Mouse (Mus musculus) kidney, adult 11 months (tissue): ENCODE measurements around the gene Emc1.

Experiments
- DNase-seq: peaks from one replicate; pipeline ENCODE4 v3.0.0; 2022

The Emc1 gene

GRCm38 (mm10) chr4:139351931-139352711 is at the start of gene Emc1, which contains the start of the genes Mrto4 and Ubr4:
Gene Emc1, plus strand, starts transcription at chr4:139352587.
Gene Mrto4, minus strand, starts transcription at chr4:139352576.
Gene Ubr4, plus strand, starts transcription at chr4:139352609.
- peak; percentile 82 for DNase-seq

DNA sequence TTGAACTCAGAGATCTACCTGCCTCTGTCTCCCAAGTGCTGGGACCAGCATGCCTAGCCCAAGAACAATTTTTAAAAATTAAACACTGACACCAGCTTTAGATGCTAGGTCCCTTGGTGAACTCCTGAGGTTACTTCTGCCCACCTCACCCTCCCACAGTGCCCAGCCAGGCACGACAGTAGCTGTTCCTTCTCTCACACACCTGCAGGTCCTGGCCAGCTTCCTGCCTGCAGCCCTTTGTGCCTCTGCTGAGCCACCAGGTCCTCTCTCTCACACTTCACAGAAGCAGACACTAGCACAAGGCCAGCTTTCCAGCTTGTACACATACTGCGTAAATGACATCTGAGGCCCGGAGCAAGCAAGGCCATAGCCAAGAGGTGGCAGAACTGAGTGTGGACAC is 46.9 kb upstream of the Emc1 start:
- no peak for DNase-seq

DNA sequence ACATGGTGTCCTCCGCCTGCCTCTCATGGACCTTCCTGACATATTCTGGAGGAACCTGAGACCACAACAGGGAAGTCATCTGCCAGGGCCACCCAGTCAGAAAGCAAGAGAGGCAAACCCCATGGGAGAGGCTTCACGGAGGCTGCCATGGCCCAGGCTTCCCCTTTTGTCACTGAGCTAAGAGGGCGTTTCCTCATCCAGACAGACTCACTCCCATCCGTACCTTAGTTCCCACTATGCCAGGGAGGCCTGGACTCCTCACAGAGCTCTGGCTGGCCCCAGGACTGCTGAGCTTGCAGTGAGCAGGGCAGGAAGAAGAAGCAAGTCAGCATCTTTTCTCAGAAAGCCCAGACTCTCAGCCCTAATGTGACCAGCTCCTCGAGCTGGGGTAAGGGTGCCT is 44.5 kb upstream of the Emc1 start:
- DNase-seq = peak; percentile 70

- DNase-seq = no peak
Observed at GRCm38 (mm10) chr4:139309651-139310050, 42.7 kb upstream of the Emc1 start.

- peak; percentile 95 for DNase-seq
Observed at GRCm38 (mm10) chr4:139310171-139310898, 42.1 kb upstream of the Emc1 start, which contains the start of the genes Pqlc2 and Akr7a5. Gene Pqlc2, minus strand, starts transcription at chr4:139310708. Gene Akr7a5, plus strand, starts transcription at chr4:139310744.

DNA sequence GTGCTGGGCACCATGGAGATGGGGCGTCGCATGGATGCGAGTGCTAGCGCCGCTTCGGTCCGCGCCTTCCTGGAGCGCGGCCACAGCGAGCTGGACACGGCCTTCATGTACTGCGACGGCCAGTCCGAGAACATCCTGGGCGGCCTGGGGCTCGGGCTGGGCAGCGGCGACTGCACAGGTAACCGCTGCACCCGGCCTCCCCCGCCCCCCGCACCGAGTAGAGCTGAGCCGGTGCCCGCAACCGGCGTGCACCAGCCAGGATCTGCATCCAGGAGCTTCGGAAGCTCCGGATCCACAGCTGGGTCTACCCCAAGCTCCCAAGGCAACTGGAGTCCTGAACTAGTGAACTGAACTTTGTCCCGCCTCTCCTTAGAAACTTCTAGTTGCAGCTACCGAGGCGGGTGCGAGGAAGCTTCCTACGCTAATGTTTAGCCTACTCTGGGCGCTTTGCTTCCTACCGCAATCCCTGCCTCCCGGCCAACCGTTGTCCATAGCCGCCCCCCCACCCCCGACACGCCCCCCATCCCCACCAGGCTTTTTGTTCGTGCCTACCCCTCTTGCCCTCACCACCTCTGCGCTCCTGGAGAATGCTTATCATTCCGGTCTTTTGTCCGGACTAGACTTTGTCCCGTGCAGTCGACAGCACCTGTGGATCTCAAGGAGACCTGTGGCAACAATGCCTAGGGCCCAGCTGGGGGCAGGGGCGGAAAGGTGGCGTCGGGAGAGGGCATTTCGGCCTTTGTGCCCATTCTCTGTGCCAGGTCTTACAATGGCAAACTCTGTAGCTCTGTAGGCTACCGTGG is 41.3 kb upstream of the Emc1 start:
- peak; percentile 67 for DNase-seq

- DNase-seq = no peak
Observed at GRCm38 (mm10) chr4:139311707-139312106, 40.7 kb upstream of the Emc1 start.

DNA sequence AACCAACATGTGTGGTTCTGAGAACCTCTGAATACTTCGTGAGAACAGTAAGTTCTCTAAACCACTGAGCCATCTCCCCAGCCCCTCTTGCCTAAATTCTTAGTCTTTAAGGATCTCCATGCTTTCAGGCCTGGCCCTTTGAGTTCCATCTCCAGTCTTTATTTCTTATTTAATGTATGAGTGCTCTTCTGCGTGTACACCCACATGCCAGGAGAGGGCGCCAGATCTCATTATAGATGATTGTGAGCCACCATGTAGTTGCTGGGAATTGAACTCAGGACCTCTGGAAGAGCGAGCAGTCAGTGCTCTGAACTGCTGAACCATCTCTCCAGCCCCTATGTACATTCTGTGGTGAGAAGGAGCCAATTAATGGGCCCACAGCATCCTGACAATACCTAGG is 39.8 kb upstream of the Emc1 start:
- DNase-seq = no peak

GRCm38 (mm10) chr4:139318449-139318848 is 33.9 kb upstream of the Emc1 start:
- no peak for DNase-seq

GRCm38 (mm10) chr4:139319740-139320139 is 32.6 kb upstream of the Emc1 start:
- no peak for DNase-seq

GRCm38 (mm10) chr4:139330605-139331004 is 21.8 kb upstream of the Emc1 start:
- peak; percentile 83 for DNase-seq

DNA sequence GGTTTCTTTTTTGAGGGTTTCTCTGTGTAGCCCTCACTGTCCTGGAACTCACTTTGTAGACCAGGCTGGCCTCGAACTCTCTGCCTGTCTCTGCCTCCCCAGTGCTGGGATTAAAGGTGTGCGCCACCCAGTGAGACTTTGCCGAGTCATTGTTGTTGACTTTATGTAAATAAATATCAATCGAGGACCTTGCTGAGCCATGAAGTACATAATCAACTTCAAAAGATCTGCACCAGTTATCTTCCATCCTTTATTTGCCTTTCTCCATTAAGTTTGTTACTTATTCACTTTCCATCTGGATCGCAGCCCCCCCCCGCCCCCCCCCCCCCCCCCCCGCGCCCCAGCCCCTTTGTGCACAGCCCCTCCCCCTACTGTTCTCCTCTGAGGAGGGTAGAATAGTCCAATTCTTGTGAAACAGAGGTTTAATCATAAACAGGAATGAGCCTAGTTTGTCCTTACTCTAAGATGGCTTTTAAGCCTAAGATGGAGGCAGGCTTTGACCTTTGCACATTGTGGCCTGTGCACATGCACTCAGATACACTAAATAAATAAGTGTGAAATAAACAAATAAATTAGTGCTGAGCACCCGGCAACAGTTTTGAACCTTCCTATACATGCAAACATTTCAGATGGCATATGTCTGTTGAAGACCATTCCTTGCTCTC is 17.6 kb upstream of the Emc1 start:
- DNase-seq = peak; percentile 35

DNA sequence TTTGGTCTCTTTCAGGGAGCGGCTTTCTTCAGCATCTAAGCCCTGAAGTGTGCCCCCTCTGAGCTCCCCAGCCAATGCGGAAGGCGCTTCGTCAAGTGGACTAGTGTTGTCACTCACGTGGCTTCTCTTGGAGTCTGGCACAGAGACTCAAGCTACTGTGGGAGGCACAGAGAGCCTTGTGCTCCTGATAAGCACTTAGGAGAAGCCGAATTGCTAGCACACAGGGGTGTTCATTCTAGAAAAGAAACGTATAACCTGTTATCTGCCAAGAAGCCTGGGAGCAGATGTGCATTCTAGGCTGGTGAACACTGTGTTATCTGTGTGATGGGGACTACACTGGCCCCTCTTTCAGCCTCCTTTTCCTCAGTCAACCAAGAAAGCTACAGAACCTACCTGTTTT is 16.9 kb upstream of the Emc1 start:
- no peak for DNase-seq

GRCm38 (mm10) chr4:139336822-139337483 is 15.4 kb upstream of the Emc1 start:
- peak; percentile 74 for DNase-seq

GRCm38 (mm10) chr4:139338145-139338544 is 14.2 kb upstream of the Emc1 start:
- DNase-seq = no peak

- no peak for DNase-seq
Observed at GRCm38 (mm10) chr4:139340835-139341234, 11.6 kb upstream of the Emc1 start.

DNA sequence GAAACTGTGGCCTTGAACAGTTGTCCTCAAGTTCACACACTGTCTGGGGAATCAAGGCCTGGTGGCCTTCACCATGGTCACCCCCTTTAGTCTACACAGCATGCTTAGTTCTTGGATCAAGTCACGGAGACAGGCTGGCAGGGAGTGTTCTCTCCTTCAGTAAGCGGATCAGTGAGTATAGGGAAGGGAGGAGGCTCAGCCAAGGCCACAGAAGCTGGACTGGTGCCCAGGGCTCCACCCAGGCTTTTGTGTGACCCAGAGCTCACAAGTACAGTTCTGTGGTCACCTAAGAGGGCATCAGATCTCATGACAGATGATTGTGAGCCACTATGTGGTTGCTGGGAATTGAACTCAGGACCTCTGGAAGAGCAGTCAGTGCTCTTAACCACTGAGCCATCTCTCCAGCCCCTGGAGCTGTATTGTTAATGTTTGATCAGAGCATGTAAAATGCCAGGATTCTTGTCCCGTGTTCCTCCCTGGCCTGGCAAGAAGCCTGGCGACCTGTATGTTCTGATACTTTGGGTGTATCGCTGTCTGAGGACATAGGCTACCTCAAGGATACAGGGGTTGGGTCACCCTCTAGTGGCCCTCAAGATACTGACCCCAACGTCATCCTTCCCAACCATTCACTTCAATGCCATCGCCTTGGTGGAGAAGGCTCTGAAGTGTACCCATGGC is 10.7 kb upstream of the Emc1 start:
- peak; percentile 36 for DNase-seq

- peak; percentile 71 for DNase-seq
Observed at GRCm38 (mm10) chr4:139343718-139344117, 8.7 kb upstream of the Emc1 start.

GRCm38 (mm10) chr4:139345416-139346019 is 6.9 kb upstream of the Emc1 start:
- no peak for DNase-seq

- DNase-seq = no peak
Observed at GRCm38 (mm10) chr4:139352832-139353231, 445 bp downstream of the Emc1 start.

DNA sequence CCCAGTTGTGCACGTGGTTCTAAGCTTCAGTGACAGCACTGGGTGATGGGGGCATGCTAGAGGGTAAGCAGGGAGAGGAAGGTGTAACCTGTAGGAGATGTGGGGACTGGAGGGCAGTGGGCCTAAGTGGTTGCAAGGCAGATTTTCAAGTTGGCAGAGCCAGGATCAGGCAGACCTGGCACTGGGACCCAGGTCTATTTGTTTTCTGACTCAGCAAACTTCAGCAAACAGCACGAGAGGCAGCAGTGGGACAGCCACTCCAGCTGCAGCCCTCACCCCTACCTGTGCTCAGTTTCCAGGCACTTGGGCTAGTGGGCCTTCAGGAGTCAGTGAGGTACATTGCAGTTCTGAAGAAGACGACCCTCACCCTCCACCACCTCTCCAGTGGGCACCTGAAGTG is 4.8 kb downstream of the Emc1 start:
- no peak for DNase-seq
